Mouse (Mus musculus): ENCODE results near the gene Myo3b. TPM values are rescaled to one million over a fixed set of nuclear protein-coding genes. Genes with fewer than 3 reads are reported as not detected.
A peak's percentile ranks its signal among the peaks of the same experiment; 100 is the strongest.

The Myo3b gene
- polyA plus RNA-seq, 1 experiment from 2014 or later, result 0.39 TPM

- no peak for ATAC-seq (replicated peaks; ENCODE audit: extremely low read depth, insufficient read depth, low FRiP score)
- H3K27me3 ChIP-seq (ENCODE audit: control insufficient read depth, insufficient read depth, low read length), result no peaks in the 10 kb centered on the region
- peak overlapping the region; percentile 20; the same call in 1 of the 2 replicates for H3K27ac ChIP-seq (ENCODE audit: low read length)
- 74% methylated on average over 3 of the region's 3 CpGs for WGBS
- H3K4me2 ChIP-seq (ENCODE audit: low read depth, low read length), result peak overlapping the region; percentile 49; the same call in 1 of the 2 replicates
- peaks cover 30% of the 10 kb centered on the region for H3K4me1 ChIP-seq (ENCODE audit: control insufficient read depth, insufficient read depth, low read length)
- no peaks in the 10 kb centered on the region for H3K9me3 ChIP-seq (replicated peaks; ENCODE audit: control insufficient read depth, low read length)
- no peak overlapping the region for H3K9ac ChIP-seq (ENCODE audit: low read length)
- no peaks in the 10 kb centered on the region for H3K36me3 ChIP-seq (ENCODE audit: control insufficient read depth, insufficient read depth)
- H3K4me3 ChIP-seq (ENCODE audit: low read length), result no peak overlapping the region
These were observed 276.8 kb downstream of the Myo3b start for GRCm38 (mm10) chr2:70315734-70316133.

- Histone ChIP-seq H3K4me3 (ENCODE audit: low read length) (no peak overlapping the region), H3K9me3 (replicated peaks; ENCODE audit: control insufficient read depth, low read length) (no peaks in the 10 kb centered on the region), H3K4me2 (ENCODE audit: low read depth, low read length) (no peak overlapping the region; the same call in 1 of the 2 replicates), H3K4me1 (ENCODE audit: control insufficient read depth, insufficient read depth, low read length) (peaks cover 26% of the 10 kb centered on the region), H3K27me3 (ENCODE audit: control insufficient read depth, insufficient read depth, low read length) (no peaks in the 10 kb centered on the region), H3K36me3 (ENCODE audit: control insufficient read depth, insufficient read depth) (no peaks in the 10 kb centered on the region), H3K9ac (ENCODE audit: low read length) (no peak overlapping the region), H3K27ac (ENCODE audit: low read length) (no peak overlapping the region)
- ATAC-seq (replicated peaks; ENCODE audit: extremely low read depth, insufficient read depth, low FRiP score), result no peak
- 35% methylated on average over 6 of the region's 6 CpGs for WGBS
These were observed 278.9 kb downstream of the Myo3b start for GRCm38 (mm10) chr2:70317850-70318249.

GRCm38 (mm10) chr2:70318861-70319555, 280.1 kb downstream of the Myo3b start:
- peaks cover 28% of the 10 kb centered on the region for H3K4me1 ChIP-seq (ENCODE audit: control insufficient read depth, insufficient read depth, low read length)
- no peaks in the 10 kb centered on the region for H3K9me3 ChIP-seq (replicated peaks; ENCODE audit: control insufficient read depth, low read length)
- no peak for ATAC-seq (replicated peaks; ENCODE audit: extremely low read depth, insufficient read depth, low FRiP score)
- no peak overlapping the region for H3K9ac ChIP-seq (ENCODE audit: low read length)
- no peak overlapping the region for H3K27ac ChIP-seq (ENCODE audit: low read length)
- H3K4me3 ChIP-seq (ENCODE audit: low read length), result no peak overlapping the region
- H3K27me3 ChIP-seq (ENCODE audit: control insufficient read depth, insufficient read depth, low read length), result no peaks in the 10 kb centered on the region
- H3K4me2 ChIP-seq (ENCODE audit: low read depth, low read length), result no peak overlapping the region
- 41% methylated on average over 5 of the region's 5 CpGs for WGBS
- H3K36me3 ChIP-seq (ENCODE audit: control insufficient read depth, insufficient read depth), result no peaks in the 10 kb centered on the region

- 62% methylated on average over 9 of the region's 9 CpGs for WGBS
- no peak overlapping the region for H3K27ac ChIP-seq (ENCODE audit: low read length)
- H3K4me1 ChIP-seq (ENCODE audit: control insufficient read depth, insufficient read depth, low read length), result peaks cover 14% of the 10 kb centered on the region
- ATAC-seq (replicated peaks; ENCODE audit: extremely low read depth, insufficient read depth, low FRiP score), result no peak
- H3K4me2 ChIP-seq (ENCODE audit: low read depth, low read length), result no peak overlapping the region
- no peak overlapping the region for H3K4me3 ChIP-seq (ENCODE audit: low read length)
- H3K36me3 ChIP-seq (ENCODE audit: control insufficient read depth, insufficient read depth), result no peaks in the 10 kb centered on the region
- H3K9me3 ChIP-seq (replicated peaks; ENCODE audit: control insufficient read depth, low read length), result no peaks in the 10 kb centered on the region
- H3K27me3 ChIP-seq (ENCODE audit: control insufficient read depth, insufficient read depth, low read length), result no peaks in the 10 kb centered on the region
- no peak overlapping the region for H3K9ac ChIP-seq (ENCODE audit: low read length)
These were observed 283.8 kb downstream of the Myo3b start for GRCm38 (mm10) chr2:70322767-70323166.

DNA sequence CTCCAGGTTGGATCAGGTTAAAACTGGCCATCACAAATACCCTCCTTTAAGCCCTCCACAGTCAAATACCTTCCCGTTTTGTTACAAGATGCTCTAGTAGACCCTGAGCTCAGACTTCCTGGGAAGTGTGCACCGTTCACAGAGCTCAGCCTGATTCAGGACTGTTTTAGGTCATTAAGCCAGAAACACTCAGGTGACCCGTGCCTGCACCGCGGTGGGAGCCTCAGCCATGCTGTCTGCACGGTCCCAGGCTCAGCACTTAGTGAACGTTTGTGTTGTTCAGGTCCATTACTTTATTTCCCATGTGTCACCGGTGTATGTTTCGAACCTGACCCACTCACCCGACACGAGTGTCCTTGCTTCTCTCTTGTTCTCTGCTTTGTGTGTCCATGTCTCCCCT, 288.7 kb downstream of the Myo3b start:
- H3K9me3 ChIP-seq (replicated peaks; ENCODE audit: control insufficient read depth, low read length), result no peaks in the 10 kb centered on the region
- no peak overlapping the region for H3K9ac ChIP-seq (ENCODE audit: low read length)
- ATAC-seq (replicated peaks; ENCODE audit: extremely low read depth, insufficient read depth, low FRiP score), result no peak
- no peak overlapping the region for H3K4me2 ChIP-seq (ENCODE audit: low read depth, low read length)
- H3K36me3 ChIP-seq (ENCODE audit: control insufficient read depth, insufficient read depth), result no peaks in the 10 kb centered on the region
- no peak overlapping the region for H3K27ac ChIP-seq (ENCODE audit: low read length)
- no peaks in the 10 kb centered on the region for H3K27me3 ChIP-seq (ENCODE audit: control insufficient read depth, insufficient read depth, low read length)
- H3K4me1 ChIP-seq (ENCODE audit: control insufficient read depth, insufficient read depth, low read length), result peaks cover 2% of the 10 kb centered on the region; the same call in 1 of the 2 replicates
- no peak overlapping the region for H3K4me3 ChIP-seq (ENCODE audit: low read length)
- 83% methylated on average over 11 of the region's 11 CpGs for WGBS

- H3K27ac ChIP-seq (ENCODE audit: low read length), result no peak overlapping the region
- 89% methylated on average over 6 of the region's 6 CpGs for WGBS
These were observed 294.0 kb downstream of the Myo3b start for GRCm38 (mm10) chr2:70332905-70333304.

GRCm38 (mm10) chr2:70333553-70333952, 294.6 kb downstream of the Myo3b start:
- H3K4me1 ChIP-seq (ENCODE audit: control insufficient read depth, insufficient read depth, low read length), result peaks cover 18% of the 10 kb centered on the region
- ATAC-seq (replicated peaks; ENCODE audit: extremely low read depth, insufficient read depth, low FRiP score), result no peak
- no peaks in the 10 kb centered on the region for H3K27me3 ChIP-seq (ENCODE audit: control insufficient read depth, insufficient read depth, low read length)
- no peak overlapping the region for H3K4me2 ChIP-seq (ENCODE audit: low read depth, low read length)
- H3K27ac ChIP-seq (ENCODE audit: low read length), result no peak overlapping the region
- H3K36me3 ChIP-seq (ENCODE audit: control insufficient read depth, insufficient read depth), result no peaks in the 10 kb centered on the region
- no peak overlapping the region for H3K9ac ChIP-seq (ENCODE audit: low read length)
- WGBS, result 78% methylated on average over 6 of the region's 6 CpGs
- H3K4me3 ChIP-seq (ENCODE audit: low read length), result no peak overlapping the region
- H3K9me3 ChIP-seq (replicated peaks; ENCODE audit: control insufficient read depth, low read length), result no peaks in the 10 kb centered on the region

More at GRCm38 (mm10) chr2:70332905-70333304, 294.0 kb downstream of the Myo3b start:
- H3K4me1 ChIP-seq (ENCODE audit: control insufficient read depth, insufficient read depth, low read length), result peaks cover 13% of the 10 kb centered on the region
- no peaks in the 10 kb centered on the region for H3K27me3 ChIP-seq (ENCODE audit: control insufficient read depth, insufficient read depth, low read length)
- H3K4me2 ChIP-seq (ENCODE audit: low read depth, low read length), result no peak overlapping the region
- H3K36me3 ChIP-seq (ENCODE audit: control insufficient read depth, insufficient read depth), result no peaks in the 10 kb centered on the region
- H3K9ac ChIP-seq (ENCODE audit: low read length), result no peak overlapping the region
- H3K9me3 ChIP-seq (replicated peaks; ENCODE audit: control insufficient read depth, low read length), result no peaks in the 10 kb centered on the region
- no peak overlapping the region for H3K4me3 ChIP-seq (ENCODE audit: low read length)
- ATAC-seq (replicated peaks; ENCODE audit: extremely low read depth, insufficient read depth, low FRiP score), result no peak

DNA sequence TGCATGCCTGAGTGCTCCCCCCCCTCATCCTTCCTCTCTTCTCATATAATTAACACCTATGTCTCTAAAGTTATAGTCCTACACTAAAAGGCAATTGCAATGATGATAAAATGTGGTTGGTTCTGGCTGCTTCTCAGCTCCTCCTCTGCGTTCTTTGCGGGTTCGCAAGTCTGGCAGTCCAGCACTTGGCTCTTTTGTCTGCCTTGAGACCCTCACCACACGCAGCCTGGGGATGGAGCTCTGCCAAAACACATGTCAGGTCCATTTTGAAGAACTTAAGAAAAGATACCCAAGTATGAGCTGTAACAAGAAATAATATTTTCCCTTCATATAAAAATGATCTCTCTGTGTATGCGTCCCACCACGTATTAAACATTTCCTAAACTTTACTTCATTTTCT, 297.6 kb downstream of the Myo3b start:
- no peak overlapping the region for H3K4me2 ChIP-seq (ENCODE audit: low read depth, low read length)

DNA sequence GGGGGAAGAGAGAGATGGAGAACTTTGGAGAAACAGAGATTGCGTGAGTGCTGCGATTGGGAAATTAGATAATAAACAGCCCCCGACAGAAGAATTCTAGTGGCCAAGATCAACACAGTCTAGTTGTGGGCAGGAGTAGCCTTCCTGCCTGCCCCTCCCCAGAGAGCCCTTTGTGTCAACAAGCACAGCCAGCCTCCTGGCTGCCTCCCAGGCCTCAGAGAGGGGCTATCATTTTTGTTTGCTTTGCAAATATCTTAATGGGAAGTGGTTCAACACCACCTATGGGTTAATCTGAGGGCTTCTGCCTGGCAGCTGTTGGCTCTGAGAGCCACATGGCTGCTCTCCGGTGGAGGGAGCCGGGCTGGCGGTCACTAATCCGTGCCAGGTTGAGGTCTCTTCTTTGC, 298.3 kb downstream of the Myo3b start:
- Histone ChIP-seq H3K36me3 (ENCODE audit: control insufficient read depth, insufficient read depth) (no peaks in the 10 kb centered on the region), H3K4me1 (ENCODE audit: control insufficient read depth, insufficient read depth, low read length) (peaks cover 18% of the 10 kb centered on the region), H3K9me3 (replicated peaks; ENCODE audit: control insufficient read depth, low read length) (no peaks in the 10 kb centered on the region), H3K27ac (ENCODE audit: low read length) (peak overlapping the region; percentile 57), H3K9ac (ENCODE audit: low read length) (no peak overlapping the region), H3K4me2 (ENCODE audit: low read depth, low read length) (peak overlapping the region; percentile 6), H3K27me3 (ENCODE audit: control insufficient read depth, insufficient read depth, low read length) (no peaks in the 10 kb centered on the region), H3K4me3 (ENCODE audit: low read length) (no peak overlapping the region)
- peak; percentile 68 for ATAC-seq (replicated peaks; ENCODE audit: extremely low read depth, insufficient read depth, low FRiP score)
- WGBS, result 4% methylated on average over 7 of the region's 7 CpGs

More for the DNA sequence above, 297.6 kb downstream of the Myo3b start:
- Histone ChIP-seq H3K9me3 (replicated peaks; ENCODE audit: control insufficient read depth, low read length) (no peaks in the 10 kb centered on the region), H3K27me3 (ENCODE audit: control insufficient read depth, insufficient read depth, low read length) (no peaks in the 10 kb centered on the region), H3K4me1 (ENCODE audit: control insufficient read depth, insufficient read depth, low read length) (peaks cover 18% of the 10 kb centered on the region), H3K27ac (ENCODE audit: low read length) (no peak overlapping the region), H3K9ac (ENCODE audit: low read length) (no peak overlapping the region), H3K36me3 (ENCODE audit: control insufficient read depth, insufficient read depth) (no peaks in the 10 kb centered on the region), H3K4me3 (ENCODE audit: low read length) (no peak overlapping the region)
- 57% methylated on average over 6 of the region's 6 CpGs for WGBS
- ATAC-seq (replicated peaks; ENCODE audit: extremely low read depth, insufficient read depth, low FRiP score), result no peak

All from heart, embryonic 16.5 days (tissue).